Mouse (Mus musculus) frontal cortex, postnatal 10 days (tissue): ENCODE results near the gene Cdc26.

Source experiments
- DNase-seq, 2 experiments: peaks; one replicate each; pipeline ENCODE4 v3.0.0; 2022; ENCODE audit warnings: low spot score in 2 of 2, mixed read lengths in 1 of 2

Cdc26 gene

DNA sequence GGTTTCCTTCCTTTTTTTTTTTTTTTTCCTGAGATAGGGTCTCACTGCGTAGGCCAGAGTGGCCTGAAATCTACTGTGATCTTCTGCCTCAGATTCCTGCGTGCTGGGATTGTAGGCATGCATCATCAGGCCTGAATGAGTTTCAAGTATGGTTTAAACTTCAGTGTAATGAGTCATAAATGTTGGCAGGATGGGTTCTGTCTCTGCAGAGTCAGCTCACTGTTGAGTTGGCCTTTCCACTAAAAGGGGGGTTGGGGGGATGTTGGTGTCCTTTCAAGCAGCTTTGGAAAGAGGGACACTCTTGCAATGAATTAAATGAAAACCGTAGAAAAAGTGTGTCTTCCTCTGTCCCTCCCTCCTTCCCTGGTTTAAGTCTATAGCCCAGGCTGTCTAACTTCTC is 9.5 kb downstream of the Cdc26 start:
- DNase-seq: no peak

DNA sequence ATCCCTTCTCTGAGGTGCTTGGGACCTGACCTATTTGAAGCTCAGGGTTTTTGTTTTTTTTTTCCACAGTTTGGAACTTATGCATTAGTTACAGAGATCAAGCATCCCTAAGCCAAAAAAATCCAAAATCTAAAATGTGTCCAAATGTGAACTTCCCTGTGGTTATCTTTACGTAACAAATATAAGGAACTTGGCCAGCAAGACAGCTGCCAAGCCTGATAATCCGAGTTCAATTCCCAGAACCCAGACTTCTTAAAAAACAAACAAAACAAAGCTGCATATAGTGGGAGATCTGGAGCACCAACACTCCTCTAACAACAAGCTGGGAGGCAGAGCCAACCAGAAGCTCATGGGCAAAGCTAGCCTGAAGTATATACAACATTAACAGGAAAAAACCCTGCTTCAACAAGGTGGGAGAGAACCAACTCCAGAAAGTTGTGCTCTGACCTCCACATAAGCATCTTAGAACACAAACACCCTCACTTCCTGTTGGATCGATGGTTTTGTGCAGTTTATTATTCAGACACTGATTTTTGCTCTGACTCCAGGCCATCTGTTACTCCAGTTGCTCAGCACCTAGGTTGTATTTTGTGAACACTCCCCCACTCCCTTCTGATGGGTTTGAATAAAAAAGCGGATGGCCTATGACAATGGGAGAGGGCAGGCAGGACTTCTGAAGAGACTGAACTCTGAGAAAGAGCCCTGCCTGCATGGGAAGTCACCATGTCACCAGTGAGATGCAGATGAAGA is 10.7 kb downstream of the Cdc26 start:
- no peak for DNase-seq

DNA sequence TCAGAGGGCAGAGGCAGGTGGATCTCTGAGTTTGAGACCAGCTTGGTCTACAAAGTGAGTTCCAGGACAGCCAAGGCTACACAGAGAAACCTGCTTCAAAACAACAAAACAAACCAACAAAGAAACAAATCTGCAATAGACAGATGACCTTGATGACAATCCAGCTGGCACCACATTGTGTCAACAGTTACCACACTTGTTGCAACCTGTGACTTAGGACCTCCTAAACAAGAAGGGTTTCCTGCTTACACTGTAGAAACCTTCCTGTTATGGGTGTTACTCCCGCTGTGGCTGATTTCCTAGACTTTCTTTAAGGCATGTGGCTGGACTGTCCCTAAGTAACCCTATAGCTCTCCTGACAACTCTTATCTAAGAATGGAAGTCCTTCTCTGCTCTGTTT is 12.6 kb downstream of the Cdc26 start:
- DNase-seq: no peak

DNA sequence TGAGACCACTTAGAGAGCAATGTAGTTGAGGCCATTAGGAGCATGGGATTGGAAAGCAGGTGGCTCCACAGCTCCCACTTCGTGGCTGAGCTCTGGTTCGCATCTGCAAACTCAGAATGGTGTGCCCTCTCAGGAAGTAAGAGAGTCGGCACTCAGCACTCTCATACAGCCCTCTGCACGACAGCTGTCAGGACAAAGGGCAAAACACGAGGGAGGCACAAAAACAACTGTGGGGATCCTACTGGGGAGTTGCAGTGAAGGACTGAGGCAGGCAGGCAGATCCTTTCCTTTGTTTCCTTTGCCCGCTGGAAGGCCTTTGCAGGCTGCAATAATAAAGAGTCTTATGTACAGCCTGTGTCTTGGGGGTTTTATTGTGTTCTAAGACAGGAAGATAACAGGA is 15.0 kb downstream of the Cdc26 start:
- DNase-seq: no peak

DNA sequence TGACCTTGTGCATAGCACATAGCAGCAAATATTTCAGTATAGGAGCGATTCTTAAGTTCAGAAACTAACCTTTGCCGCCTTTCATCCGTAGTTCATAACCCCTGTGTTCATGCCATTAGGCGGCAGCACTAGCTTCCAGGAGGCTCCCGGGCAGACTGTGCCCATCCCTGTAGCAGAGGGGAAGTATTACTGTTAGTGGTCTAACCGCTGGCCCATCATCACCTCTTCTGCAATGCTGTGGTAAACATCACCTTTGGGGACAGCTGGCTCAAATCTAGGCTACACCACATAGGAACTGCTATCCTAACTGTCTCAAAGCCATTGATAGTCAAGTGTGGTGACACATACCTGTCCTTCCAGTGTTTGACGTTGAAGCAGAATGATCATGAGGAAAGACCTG is 16.6 kb downstream of the Cdc26 start:
- no peak for DNase-seq

DNA sequence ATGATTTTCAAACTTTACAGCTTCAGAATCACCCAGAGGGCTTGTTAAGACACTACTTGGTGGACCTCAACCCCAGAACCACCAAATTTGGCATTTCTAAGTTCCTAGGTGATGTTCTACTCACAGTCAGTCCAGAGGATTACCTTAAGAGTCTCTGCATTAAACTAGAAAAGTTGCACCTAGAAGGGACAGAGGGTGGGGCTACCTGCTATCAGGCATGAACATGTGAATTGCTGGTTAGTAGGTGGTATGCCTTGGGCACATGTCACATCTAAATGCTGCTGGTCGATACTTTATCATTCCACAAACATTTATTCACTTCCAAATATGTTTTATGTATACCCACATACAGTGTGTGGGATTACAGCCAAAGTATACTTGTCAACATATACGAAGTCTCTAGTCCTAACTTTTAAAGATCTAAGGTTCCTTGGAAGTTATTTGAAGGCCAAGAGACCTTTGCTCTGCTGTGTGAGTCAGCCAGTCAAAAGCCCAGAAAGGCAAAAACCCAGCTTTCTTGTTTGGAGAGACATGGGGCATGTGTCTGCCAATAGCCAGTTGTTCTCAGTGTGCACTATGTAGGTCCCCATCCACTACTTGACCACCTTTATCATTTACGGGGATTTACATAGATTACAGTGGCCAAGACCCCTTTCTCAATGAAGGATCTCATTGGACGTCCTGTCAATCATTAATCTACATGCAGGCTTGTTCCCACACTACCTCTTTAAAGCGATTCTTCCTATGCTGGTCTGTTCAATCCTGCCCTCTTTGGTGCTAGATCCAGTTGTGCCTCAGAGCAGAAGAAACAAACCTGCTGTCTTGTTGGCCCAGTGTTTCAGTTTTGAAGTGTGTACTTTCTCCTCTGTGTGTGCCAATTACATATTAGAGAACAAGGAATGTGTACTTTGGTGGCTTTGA is 18.6 kb downstream of the Cdc26 start:
- no peak for DNase-seq

DNA sequence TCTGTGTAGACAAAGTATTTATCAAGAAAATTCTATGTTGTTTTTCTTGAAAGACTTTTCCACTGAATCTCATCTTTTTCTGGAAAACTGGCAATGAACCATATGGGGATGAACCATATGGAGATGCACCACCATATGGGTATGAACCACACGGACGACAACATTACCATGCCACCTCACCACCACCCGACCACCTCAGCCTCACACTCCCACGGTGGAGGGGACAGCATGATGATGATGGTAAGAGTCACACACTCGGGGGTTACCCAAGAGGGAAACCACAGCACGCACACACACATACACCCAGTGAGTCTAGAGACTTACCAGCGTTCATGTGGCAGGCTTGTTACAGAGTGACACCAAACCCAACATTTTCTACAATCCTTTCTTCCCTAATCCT is 23.0 kb downstream of the Cdc26 start:
- no peak for DNase-seq

DNA sequence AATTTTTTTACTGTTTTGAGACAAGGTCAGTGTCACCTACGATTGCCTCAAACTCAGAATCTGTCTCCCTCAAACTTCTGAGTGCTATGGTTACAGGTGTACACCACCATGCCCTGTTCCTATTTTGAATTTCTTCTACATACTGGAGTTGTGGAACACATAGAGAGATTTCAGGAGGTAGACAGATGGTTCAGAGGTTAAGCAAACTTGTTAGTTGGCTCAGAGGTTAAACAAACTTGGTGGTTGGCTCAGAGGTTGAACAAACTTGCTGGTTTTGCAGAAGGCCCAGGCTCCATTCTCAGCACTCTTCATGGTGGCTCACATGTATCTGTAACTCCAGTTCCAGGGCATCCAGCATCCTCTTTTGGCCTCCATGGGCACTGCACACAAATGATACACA is 24.3 kb downstream of the Cdc26 start:
- DNase-seq: no peak

DNA sequence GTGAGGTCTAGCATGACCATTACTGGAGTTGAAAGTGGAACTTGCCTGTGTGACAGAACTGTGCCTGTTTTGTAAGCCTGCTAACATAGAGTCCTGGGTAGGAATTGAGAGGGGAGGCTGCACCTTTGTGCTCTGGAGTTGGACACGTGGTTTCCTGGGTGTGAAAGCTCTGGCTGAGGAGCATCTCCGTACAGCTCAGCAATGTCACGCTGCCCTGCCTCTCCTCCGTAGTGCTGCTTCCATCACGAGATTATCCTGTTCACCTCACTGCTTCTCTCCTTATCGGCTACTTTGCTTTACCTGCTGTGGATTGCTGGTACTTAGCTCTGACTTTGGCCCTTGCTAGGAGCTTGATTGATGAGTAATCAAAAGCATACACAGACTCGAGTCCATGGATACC is 24.7 kb downstream of the Cdc26 start:
- no peak for DNase-seq

DNA sequence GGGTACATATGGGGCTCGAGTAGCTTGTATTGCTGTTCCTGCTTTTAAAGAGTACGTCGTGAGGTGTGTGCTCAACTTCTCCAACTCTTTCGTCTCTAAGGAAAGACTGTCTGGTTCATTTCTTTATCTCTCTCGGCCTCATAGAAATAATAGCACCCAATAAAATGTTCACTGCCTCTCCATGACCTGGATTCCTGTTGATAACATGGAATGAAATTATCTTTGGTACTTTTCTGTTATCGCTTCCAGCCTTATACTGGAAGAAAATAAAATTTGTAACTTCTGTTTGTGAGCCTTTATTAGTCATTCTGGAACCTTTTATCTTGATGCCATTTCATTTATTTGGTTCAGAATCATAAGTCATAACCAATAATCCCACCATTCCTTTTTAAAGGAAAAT is 25.2 kb downstream of the Cdc26 start:
- no peak for DNase-seq

DNA sequence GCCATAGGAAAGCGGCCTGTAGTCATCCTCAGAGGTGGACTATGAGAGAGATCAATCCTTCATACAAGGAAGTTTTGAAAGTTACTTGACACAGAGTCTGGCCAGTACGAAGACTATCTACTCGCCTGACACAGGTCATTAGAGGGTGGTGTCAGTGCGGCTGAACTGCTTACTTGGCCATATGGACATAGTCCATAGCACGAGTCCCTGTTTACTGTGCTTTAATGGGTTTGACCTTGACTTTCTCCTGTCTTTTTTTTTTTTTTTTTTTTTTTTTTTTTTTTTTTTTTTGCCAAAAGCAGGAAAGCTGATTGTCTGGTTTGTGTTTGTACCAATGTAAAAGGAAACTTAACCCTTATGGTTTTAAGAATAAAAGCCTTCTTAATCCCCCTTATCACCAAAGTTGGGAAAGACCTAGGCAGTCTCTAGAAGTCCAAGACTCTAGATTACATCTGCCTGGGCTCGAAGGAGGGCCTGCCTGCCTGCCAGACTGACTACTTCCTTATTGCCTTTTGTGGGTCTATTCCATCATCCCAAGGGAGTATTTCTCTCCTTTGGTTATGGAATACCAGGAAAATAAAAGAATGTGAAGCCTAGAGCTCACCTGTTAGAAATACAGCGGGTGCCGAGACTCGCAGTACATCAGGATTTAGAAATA is 28.6 kb downstream of the Cdc26 start:
- no peak for DNase-seq

DNA sequence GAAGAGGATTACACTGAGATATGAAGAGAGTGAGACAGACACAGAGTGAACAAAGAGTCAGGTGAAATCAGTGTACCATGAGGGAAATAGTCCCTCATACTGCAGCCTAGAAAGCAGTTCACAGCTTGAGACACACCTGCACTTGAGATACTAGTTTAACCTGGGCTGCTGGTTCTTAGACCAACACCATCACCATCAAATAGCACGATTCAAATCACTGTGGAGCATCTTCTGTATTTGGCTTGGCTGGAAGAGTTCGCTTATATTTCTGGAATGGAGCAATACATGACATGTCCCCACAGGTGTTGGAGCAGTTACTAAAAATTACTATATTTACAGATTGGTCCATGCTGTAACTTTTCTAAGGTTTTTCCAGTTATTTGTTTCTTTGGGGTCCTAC is 32.3 kb downstream of the Cdc26 start:
- no peak for DNase-seq

DNA sequence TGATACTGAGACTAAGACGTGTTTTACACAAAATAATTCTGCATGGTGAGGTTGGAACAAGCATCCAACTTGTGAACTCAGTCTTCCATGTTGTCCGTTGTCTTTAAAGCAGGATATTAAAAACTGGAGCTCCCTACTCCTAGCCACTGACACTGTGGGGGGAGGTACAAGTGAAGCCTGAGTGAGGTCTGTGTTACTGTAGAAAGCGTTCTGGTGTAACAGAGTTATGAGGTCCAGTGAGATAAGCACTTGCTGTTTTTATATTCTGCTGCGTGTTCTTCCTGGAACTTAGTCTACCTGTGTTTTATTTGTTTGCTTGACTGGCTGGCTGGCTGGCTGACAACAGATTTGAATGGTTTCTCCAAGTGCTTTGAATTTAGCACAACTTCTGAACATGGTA is 34.1 kb downstream of the Cdc26 start:
- DNase-seq: no peak

DNA sequence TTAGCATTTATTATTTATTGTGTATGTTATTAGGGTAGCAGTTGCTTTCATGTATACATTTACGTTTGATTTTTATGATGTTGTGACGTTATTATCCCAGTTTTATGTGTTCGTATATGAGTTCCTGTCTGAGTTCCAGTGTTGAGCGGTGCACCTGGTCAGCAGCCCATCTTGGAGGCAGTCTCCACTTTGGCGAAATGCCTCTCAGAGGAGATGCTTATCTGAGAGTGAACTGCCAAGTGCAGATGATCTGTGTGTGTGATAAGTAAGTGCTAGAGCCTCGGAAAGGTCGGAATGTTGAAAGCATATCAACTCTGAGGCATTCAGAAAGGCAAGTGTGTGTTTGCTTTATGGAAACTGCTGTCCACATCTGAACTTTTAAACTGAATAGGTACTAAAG is 34.8 kb downstream of the Cdc26 start:
- no peak for DNase-seq

DNA sequence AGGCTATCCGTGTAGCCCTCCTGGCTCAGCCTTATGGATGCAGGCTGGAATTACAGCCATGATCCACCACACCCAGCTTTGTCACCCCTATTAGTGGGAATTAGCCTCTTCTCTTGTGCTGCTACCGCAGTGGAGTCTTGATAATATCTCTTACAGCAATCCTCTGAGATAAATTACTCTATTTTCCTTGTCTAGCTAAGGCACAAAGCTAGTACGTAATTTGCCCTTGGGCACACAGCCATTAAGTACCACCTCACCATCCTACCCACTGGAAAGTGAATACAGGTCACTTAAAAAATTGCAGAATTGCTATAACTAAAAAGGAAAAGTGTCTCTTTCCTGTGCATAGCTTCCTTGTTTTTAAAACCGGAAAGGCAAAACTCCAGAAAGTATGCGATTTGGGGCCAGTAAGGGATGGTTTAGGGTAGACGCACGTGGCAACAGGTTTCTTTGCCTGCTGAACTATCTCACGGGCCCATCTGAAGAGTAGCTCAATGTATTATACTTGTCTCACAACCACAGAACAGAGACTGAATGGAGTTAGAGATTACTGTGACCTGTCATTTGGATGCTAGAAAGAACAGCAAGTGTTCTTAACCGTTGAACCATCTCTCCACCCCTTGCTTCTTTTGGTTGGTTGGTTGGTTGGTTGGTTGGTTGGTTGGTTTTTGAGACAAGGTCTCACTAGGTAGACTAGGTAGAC is 35.5 kb downstream of the Cdc26 start:
- no peak for DNase-seq

DNA sequence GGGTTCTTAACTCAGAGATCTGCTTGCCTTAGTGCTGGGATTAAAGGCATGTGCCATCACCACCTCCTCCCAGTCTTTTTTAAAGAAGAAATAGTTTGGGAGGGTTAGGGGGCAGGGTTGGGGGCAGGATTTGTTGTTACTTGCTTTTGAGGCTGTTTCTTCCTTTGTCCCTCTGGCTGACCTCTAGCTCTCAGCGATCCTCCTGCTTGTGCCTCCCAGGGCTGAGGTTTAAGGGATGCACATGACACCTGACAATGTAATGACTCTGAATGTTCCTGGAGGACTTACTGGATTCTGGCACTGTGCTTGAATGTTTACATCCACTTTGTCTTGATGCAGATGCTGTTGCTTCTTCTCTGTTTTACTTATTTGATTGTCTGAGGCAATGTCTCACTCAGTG is 36.0 kb downstream of the Cdc26 start:
- no peak for DNase-seq

DNA sequence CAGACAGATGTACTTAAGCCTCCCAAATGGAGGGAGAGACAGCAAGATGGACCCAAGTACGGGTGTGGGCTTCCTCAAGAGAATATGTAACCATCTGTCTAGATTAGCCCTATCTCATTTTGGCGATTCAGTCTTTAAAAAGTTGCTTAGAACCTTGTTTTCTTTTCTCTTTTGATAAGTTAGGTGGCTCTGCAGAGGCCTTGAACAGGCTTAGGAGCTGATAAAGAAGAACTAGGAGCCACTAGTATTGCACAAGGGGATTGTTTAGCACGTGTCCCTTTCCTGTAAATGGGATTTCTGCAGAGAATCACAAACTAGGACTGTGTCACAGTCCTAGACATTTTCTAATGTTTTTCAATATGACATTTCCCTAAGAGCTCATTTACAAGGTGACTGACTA is 39.4 kb downstream of the Cdc26 start:
- DNase-seq: no peak

DNA sequence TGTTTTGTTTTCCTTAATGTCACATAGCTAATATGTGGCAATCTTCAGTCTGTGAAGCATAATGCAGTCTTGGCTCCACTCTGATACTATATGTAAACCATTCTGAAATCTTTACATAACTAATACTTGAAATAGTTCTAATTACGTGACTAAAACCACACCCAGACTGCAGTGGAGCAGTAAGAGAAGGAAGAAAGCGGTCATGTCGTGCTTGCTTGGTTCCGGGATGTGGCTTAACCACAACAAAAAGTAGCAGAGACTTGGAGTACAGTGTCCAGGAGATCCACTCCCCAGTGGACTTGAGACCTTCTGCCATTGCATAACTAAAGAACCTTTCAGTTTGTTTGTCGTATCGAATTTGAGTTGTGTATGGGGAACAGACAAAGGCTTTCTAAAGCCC is 40.9 kb downstream of the Cdc26 start:
- no peak for DNase-seq

DNA sequence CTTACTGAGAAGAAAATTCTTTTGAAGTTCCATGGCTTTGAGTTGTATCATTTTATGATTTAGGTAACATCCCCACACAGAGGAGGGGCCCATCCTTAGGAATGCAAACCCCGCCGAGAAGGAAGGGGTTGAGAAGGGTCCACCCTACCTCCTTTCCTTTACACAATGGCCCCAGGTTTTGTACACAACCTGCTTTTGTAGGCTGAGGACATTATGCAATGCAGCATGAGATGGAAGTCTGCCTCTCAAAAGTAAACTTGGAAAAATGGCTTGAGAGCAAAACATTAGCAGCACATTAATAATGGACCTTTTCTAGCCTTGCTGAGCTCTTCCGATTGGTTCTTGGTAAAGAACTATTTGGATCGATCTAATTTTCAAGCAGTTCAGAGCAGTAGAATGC is 42.2 kb downstream of the Cdc26 start:
- DNase-seq: no peak

DNA sequence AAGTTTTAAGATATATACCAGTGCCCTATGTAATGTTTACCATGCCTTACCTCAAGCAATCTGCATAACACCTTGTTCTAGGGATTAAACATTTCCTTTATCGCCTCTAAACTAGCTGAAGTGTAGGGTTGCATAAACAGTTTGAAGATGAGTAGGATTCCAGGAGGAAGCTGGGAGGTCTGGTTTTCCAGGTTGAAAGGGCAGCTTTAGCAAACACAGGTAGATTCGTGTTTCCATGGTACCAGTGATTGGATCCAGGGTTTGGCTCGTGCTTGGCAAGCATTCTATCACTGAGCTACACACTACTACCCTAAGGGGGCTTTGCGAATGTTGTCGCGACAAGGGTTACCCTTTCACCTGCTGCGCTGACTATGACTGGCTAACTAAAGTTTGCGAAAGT is 44.1 kb downstream of the Cdc26 start:
- DNase-seq: no peak

DNA sequence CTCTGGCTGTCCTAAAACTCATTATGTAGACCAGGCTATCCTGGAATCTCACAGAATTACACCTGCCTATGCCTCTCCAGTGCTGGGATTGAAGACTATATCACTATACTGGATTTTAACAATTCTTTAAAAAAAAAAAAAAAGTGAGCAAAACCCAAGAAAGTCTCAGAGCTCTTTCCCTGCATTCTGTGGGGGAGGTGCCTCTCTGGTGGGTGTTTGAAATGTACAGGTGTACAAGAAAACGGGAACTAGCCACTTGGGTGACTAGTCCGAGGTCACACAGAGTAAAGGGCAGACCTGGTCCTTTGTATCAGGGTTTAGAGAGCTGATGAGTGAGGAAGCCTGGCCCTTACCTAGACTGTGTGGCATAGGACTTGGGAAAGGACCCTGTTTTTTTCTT is 46.0 kb downstream of the Cdc26 start:
- DNase-seq: no peak

DNA sequence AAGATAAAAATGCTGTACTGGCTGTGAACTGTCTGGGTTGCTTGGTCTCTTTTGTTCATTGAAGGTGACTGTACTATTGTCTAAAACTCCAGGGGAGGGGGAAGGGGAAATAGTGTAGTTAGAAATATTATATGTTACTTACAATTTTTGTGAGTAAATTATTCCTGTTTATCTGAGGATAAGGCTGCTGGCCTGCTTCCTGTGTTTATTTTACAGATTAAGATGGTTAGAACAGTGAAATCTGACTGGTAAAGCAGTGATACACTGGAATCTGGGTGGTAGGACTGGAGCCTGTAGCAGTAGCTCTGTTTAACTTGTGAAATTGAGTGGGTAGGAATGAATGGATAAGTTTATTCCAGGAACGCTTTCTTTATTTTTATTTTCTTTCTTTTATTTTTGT is 46.4 kb downstream of the Cdc26 start:
- DNase-seq: no peak
